Mouse (Mus musculus): ENCODE results near the gene Csf3r. TPM values are rescaled to one million over a fixed set of nuclear protein-coding genes. Genes with fewer than 3 reads are reported as not detected.

Gene Csf3r
- polyA plus RNA-seq, 1 experiment = 158 TPM

GRCm38 (mm10) chr4:126030705-126031104, 6.4 kb downstream of the Csf3r start:
- 23% methylated on average over 5 of the region's 5 CpGs for WGBS
- H3K27ac ChIP-seq (ENCODE audit: control insufficient read depth, insufficient read depth, low read depth, low read length, poor library complexity) = no peak overlapping the region
- H3K4me1 ChIP-seq (ENCODE audit: control insufficient read depth, insufficient read depth, low read length) = peaks cover 2% of the 10 kb centered on the region; the same call in 1 of the 2 replicates
- H3K4me3 ChIP-seq (replicated peaks; ENCODE audit: control insufficient read depth, low read depth, low read length) = no peak overlapping the region
- no peak for TF ChIP-seq POLR2A (IDR thresholded peaks at IDR 0.05; ENCODE audit: borderline replicate concordance, control insufficient read depth, low read depth, low read length)
- TF ChIP-seq CTCF (IDR thresholded peaks at IDR 0.05; ENCODE audit: control insufficient read depth, insufficient read depth, low read length) = no peak

GRCm38 (mm10) chr4:126035413-126035812, 11.1 kb downstream of the Csf3r start:
- WGBS = 58% methylated on average over 5 of the region's 5 CpGs
- Histone ChIP-seq H3K4me3 (replicated peaks; ENCODE audit: control insufficient read depth, low read depth, low read length) (no peak overlapping the region), H3K27ac (ENCODE audit: control insufficient read depth, insufficient read depth, low read depth, low read length, poor library complexity) (no peak overlapping the region), H3K4me1 (ENCODE audit: control insufficient read depth, insufficient read depth, low read length) (peaks cover 2% of the 10 kb centered on the region; the same call in 1 of the 2 replicates)
- TF ChIP-seq POLR2A (IDR thresholded peaks at IDR 0.05; ENCODE audit: borderline replicate concordance, control insufficient read depth, low read depth, low read length) (no peak), CTCF (IDR thresholded peaks at IDR 0.05; ENCODE audit: control insufficient read depth, insufficient read depth, low read length) (no peak)

- Histone ChIP-seq H3K4me1 (ENCODE audit: control insufficient read depth, insufficient read depth, low read length) (no peaks in the 10 kb centered on the region; the same call in 1 of the 2 replicates), H3K4me3 (replicated peaks; ENCODE audit: control insufficient read depth, low read depth, low read length) (peak within 1 kb of the TSS; percentile 97), H3K27ac (ENCODE audit: control insufficient read depth, insufficient read depth, low read depth, low read length, poor library complexity) (peak within 1 kb of the TSS; percentile 83)
- 1% methylated on average over 56 of the region's 56 CpGs for WGBS
- TF ChIP-seq CTCF (IDR thresholded peaks at IDR 0.05; ENCODE audit: control insufficient read depth, insufficient read depth, low read length) = no peak
- peak; percentile 61; the same call in 1 of the 2 replicates for TF ChIP-seq POLR2A (IDR thresholded peaks at IDR 0.05; ENCODE audit: borderline replicate concordance, control insufficient read depth, low read depth, low read length)
Measured at GRCm38 (mm10) chr4:126046851-126047585, 22.7 kb downstream of the Csf3r start, which contains the start of gene Mrps15. Mrps15 (plus strand) TSS chr4:126046925.

DNA sequence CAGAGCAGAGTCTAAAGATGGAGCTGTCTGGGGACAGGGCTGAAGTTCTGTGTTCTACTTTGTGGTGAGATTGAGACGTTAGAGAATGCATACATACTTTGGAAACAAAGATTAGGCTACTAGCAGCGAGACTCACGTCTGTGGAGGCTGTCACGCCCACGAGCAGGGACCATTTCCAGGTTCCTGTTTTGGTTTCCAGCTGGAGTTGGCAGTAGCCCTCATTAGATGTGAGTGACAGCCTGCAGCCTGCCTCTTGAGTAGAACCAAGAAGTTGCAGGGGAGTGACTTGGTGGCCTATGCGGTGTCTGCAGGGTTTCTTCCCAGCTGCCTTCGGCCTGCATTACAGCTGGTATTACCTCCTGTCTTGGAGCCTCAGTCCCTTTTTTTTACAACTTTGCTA, 27.3 kb downstream of the Csf3r start:
- TF ChIP-seq POLR2A (IDR thresholded peaks at IDR 0.05; ENCODE audit: borderline replicate concordance, control insufficient read depth, low read depth, low read length) (no peak), CTCF (IDR thresholded peaks at IDR 0.05; ENCODE audit: control insufficient read depth, insufficient read depth, low read length) (no peak)
- Histone ChIP-seq H3K27ac (ENCODE audit: control insufficient read depth, insufficient read depth, low read depth, low read length, poor library complexity) (no peak overlapping the region), H3K4me1 (ENCODE audit: control insufficient read depth, insufficient read depth, low read length) (no peaks in the 10 kb centered on the region; the same call in 1 of the 2 replicates), H3K4me3 (replicated peaks; ENCODE audit: control insufficient read depth, low read depth, low read length) (no peak overlapping the region)
- 56% methylated on average over 7 of the region's 7 CpGs for WGBS

DNA sequence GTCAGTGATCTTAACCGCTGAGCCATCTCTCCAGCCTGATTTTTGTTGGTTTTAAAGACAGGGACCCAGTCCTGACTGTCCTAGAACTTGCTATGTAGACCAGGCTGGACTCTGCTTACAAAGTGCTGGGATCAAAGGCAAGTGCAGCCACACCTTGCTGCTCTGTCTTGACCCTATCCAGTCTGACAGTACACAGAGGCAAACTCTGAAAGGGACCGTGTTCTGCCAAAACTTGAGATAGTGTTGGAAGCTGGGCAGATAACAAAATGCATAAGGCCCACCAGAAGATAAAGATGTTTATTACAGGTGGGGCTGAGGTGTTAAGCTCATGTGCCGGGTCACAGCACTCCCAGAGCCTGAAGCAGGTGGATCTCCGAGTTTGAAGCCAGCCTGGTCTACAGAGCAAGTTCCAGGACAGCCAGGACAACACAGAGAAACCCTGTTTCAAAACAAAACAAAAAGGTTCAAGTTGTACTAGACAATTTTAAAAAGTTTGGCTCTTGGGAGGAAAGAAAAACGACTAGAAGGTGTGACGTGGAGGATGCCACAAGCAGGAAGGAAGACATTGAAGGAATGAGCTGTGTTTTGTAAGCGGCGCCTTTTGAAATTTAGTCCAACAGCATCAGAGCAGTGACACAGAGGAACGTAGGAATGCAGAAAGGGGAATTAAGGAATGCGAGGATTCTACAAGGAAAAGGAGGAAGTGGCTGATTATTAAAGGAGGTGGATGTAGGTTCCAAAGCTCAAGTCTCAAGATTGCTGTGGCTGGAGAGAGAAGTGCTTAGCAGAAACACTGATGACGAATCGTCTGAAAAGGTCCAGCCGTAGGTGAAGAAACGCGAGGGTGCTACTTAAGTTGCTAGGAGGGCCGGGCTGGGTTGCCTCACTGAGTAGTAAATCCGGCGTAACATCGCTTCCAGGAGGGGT, 33.1 kb downstream of the Csf3r start:
- WGBS = 11% methylated on average over 19 of the region's 19 CpGs
- peak overlapping the region; percentile 72 for H3K4me3 ChIP-seq (replicated peaks; ENCODE audit: control insufficient read depth, low read depth, low read length)
- peak overlapping the region; percentile 74 for H3K27ac ChIP-seq (ENCODE audit: control insufficient read depth, insufficient read depth, low read depth, low read length, poor library complexity)
- TF ChIP-seq CTCF (IDR thresholded peaks at IDR 0.05; ENCODE audit: control insufficient read depth, insufficient read depth, low read length) (no peak), POLR2A (IDR thresholded peaks at IDR 0.05; ENCODE audit: borderline replicate concordance, control insufficient read depth, low read depth, low read length) (no peak)
- H3K4me1 ChIP-seq (ENCODE audit: control insufficient read depth, insufficient read depth, low read length) = no peaks in the 10 kb centered on the region; the same call in 1 of the 2 replicates

DNA sequence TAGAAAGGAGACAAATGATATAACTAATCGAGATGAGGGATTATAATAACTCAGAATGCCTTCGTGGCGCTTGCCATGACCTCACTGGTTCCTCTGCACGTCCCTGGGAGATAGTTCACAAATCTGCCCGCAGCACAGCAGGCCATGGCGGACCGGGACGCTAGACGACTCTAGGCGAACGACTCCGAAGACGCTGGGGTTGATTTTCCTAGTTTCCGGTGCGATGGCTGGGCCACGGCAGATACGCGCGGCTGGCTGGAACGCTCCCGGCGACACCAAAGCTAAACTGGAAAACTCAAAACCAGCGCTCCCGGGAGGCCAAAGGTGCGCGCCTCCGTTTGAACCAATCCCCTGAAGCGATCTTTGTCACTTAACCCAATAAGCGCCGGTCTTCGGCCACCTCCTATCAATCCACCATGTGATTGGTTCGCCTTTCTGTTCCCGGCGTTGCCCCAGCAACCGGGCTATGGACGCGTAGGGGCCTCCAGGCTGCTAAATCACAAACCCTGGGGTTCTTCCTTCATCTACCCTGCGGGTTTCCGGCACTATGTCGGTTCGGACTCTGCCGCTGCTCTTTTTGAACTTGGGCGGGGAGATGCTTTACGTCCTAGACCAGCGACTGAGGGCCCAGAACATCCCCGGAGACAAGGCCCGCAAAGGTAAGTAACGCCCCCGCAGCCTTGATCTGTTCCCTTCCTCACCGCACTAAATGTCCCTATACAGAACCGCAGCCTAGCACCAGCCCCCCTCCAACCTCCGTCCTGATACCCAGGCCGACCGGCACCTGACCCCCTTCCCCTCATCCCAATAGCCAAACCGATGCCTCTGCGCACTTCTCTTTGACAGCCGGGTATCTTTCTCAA, 34.0 kb downstream of the Csf3r start, which contains the start of gene Oscp1:
Gene Oscp1, plus strand, starts transcription at position 432 of the 863 bp plus-strand sequence.
- H3K27ac ChIP-seq (ENCODE audit: control insufficient read depth, insufficient read depth, low read depth, low read length, poor library complexity) = peak within 1 kb of the TSS; percentile 74
- H3K4me1 ChIP-seq (ENCODE audit: control insufficient read depth, insufficient read depth, low read length) = no peaks in the 10 kb centered on the region; the same call in 1 of the 2 replicates
- peak within 1 kb of the TSS; percentile 72 for H3K4me3 ChIP-seq (replicated peaks; ENCODE audit: control insufficient read depth, low read depth, low read length)
- 2% methylated on average over 57 of the region's 57 CpGs for WGBS
- TF ChIP-seq CTCF (IDR thresholded peaks at IDR 0.05; ENCODE audit: control insufficient read depth, insufficient read depth, low read length) = no peak
- peak; percentile 39; the same call in 1 of the 2 replicates for TF ChIP-seq POLR2A (IDR thresholded peaks at IDR 0.05; ENCODE audit: borderline replicate concordance, control insufficient read depth, low read depth, low read length)

DNA sequence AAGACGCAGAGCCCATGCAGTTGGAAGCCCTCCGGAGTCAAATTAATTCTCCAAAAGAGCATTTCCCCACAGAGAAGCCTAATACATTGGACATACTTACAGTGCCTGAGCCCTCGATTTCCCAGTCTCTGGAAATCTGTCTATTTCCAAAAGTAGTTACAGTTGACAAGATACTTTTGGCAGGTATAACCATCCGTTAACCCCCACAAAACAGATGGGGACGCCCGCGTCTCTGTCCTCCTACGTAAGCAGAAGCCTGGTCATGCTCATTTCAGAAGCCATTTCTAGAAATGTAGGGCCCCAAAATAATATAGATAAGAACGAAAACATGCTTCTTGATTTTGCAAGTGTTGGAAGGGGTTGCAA, 34.6 kb downstream of the Csf3r start:
- WGBS = 51% methylated on average over 9 of the region's 9 CpGs
- peak overlapping the region; percentile 72 for H3K4me3 ChIP-seq (replicated peaks; ENCODE audit: control insufficient read depth, low read depth, low read length)
- TF ChIP-seq CTCF (IDR thresholded peaks at IDR 0.05; ENCODE audit: control insufficient read depth, insufficient read depth, low read length) = no peak
- no peak for TF ChIP-seq POLR2A (IDR thresholded peaks at IDR 0.05; ENCODE audit: borderline replicate concordance, control insufficient read depth, low read depth, low read length)
- no peak overlapping the region for H3K27ac ChIP-seq (ENCODE audit: control insufficient read depth, insufficient read depth, low read depth, low read length, poor library complexity)
- H3K4me1 ChIP-seq (ENCODE audit: control insufficient read depth, insufficient read depth, low read length) = no peaks in the 10 kb centered on the region; the same call in 1 of the 2 replicates
